Mouse (Mus musculus): ENCODE results near the gene Zfp74. TPM values are rescaled to one million over a fixed set of nuclear protein-coding genes. Genes with fewer than 3 reads are reported as not detected.
"Not testable (repeated sequence)": the region's sequence is repeated elsewhere in the genome, so short reads cannot be mapped to it uniquely, and the experiment has no call there.

The Zfp74 gene
- polyA plus RNA-seq, 1 experiment from 2014 or later, result 6.7 TPM

DNA sequence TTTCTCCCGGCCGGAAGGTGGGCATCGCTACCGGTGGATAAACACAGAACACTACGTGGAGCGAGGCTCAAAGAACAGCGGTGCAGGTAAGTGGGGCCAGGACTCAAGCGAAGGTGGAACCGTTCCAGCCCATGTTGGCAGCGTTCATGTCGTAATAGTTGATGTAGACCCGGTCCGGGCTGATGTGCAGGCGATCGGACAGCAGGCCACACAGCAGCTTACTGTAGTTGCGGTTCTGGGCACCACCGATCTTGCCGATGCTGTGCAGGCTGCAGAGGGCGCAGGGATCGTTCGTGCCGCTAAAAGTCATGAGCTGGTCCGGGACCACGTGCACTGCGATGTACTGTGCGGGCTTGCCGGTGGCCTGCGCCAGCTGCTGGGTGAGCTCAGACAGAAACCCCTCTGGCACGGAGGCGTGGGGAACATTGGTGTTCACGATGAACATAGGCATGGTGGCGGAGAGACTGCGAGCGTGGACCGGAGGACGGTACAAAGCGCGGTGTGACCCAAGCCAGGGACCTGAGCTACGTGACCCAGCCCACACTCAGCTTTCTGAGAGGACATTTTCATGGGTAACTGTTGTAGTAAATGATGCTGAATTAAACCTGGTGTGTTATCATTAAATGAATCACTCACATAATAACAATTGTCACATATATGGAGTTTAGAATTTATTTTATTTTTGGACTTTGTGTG is 11.4 kb upstream of the Zfp74 start:
- H3K4me1 ChIP-seq (replicated peaks; ENCODE audit: control insufficient read depth, insufficient read depth, low read length); H3K36me3 ChIP-seq (ENCODE audit: control insufficient read depth, insufficient read depth, low read length); H3K27me3 ChIP-seq (replicated peaks; ENCODE audit: control insufficient read depth, insufficient read depth, low read length); H3K9me3 ChIP-seq (ENCODE audit: control insufficient read depth, low read length); DNase-seq (ENCODE audit: low spot score); H3K27ac ChIP-seq (ENCODE audit: low read depth, low read length); H3K4me3 ChIP-seq (ENCODE audit: low read depth, low read length); H3K9ac ChIP-seq (ENCODE audit: low read depth, low read length); H3K4me2 ChIP-seq; ATAC-seq (replicated peaks; ENCODE audit: low FRiP score): not testable (repeated sequence)
- WGBS, result 41% methylated on average over 34 of the region's 39 CpGs

DNA sequence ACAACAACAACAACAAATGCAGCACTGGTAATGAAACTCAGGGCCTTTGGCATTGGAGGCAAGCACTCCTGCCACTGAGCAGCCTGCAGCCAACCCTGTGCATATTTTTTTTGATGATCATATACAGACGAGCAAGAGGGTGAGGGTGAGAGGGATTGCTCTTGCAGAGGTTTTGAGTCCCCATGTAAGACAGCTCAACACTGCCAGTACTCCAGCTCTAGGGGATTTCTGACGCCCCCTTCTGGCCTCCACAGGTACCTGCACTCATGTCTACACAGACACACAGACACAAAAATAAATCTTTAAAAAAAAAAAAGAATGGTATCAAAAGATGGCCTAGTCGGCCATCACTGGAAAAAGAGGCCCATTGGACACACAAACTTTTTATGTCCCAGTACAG is 5.1 kb upstream of the Zfp74 start:
- no peak overlapping the region for H3K9ac ChIP-seq (ENCODE audit: low read depth, low read length)
- no peak overlapping the region for H3K4me2 ChIP-seq
- no peaks in the 10 kb centered on the region for H3K9me3 ChIP-seq (ENCODE audit: control insufficient read depth, low read length)
- no peaks in the 10 kb centered on the region for H3K36me3 ChIP-seq (ENCODE audit: control insufficient read depth, insufficient read depth, low read length)
- no peak overlapping the region for H3K27ac ChIP-seq (ENCODE audit: low read depth, low read length)
- H3K4me3 ChIP-seq (ENCODE audit: low read depth, low read length), result no peak overlapping the region
- WGBS, result 54% methylated on average over 3 of the region's 3 CpGs
- no peak for ATAC-seq (replicated peaks; ENCODE audit: low FRiP score)
- peaks cover 3% of the 10 kb centered on the region; the same call in 1 of the 2 replicates for H3K4me1 ChIP-seq (replicated peaks; ENCODE audit: control insufficient read depth, insufficient read depth, low read length)
- DNase-seq (ENCODE audit: low spot score), result no peak
- H3K27me3 ChIP-seq (replicated peaks; ENCODE audit: control insufficient read depth, insufficient read depth, low read length), result no peaks in the 10 kb centered on the region

DNA sequence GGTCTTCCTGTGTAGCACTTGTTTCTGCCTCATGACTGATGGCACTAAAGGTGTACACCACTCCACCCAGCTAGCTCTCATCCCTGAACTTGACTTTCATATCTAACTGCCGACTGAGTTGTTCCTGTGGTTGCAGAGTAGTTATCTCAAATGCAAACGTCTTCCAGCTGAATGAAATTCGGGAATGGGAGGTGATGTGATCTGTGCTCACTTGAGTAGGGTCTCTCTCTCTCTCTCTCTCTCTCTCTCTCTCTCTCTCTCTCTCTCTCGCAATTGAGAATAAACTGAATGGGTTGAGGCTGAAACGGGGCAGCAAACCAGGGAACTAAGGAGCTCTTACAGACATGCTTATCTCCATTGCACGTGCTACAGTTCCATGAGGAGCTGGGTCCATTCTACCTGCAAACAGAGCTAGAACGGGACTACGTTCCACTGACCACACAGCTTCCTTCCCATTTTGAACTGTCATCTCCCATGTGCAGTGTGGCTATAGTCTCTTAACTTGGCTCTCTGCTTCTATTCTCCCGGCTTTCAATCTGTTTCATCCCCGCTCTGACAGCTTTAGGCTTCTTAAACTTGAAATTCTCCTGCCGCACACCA is 4.3 kb upstream of the Zfp74 start:
- WGBS, result 66% methylated on average over 11 of the region's 11 CpGs
- DNase-seq (ENCODE audit: low spot score) (no peak), ATAC-seq (replicated peaks; ENCODE audit: low FRiP score) (no peak)
- Histone ChIP-seq H3K36me3 (ENCODE audit: control insufficient read depth, insufficient read depth, low read length) (no peaks in the 10 kb centered on the region), H3K4me2 (no peak overlapping the region), H3K9me3 (ENCODE audit: control insufficient read depth, low read length) (no peaks in the 10 kb centered on the region), H3K9ac (ENCODE audit: low read depth, low read length) (no peak overlapping the region), H3K4me3 (ENCODE audit: low read depth, low read length) (no peak overlapping the region), H3K4me1 (replicated peaks; ENCODE audit: control insufficient read depth, insufficient read depth, low read length) (peaks cover 3% of the 10 kb centered on the region; the same call in 1 of the 2 replicates), H3K27ac (ENCODE audit: low read depth, low read length) (no peak overlapping the region), H3K27me3 (replicated peaks; ENCODE audit: control insufficient read depth, insufficient read depth, low read length) (no peaks in the 10 kb centered on the region)

DNA sequence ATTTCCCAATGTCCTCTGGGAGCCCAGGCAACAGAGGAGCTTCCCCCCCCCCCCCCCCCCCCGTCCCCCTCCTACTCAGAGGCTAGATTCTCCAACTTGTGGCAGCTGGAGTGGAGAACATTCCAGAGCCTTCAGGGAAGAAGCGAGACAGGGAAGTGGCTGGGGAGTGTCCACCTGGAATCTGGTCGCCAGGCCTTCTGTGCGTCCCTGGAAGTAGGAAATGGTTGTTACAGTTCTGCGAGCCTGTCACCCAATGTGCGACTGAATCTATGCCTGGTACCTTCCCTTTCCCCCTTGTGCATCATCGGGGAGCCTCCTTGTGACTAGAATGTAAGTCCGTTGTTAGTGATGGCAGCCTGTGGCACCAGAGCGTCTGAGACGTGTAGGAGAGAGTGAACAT is 2.4 kb upstream of the Zfp74 start:
- DNase-seq (ENCODE audit: low spot score) (no peak), ATAC-seq (replicated peaks; ENCODE audit: low FRiP score) (no peak)
- Histone ChIP-seq H3K4me2 (no peak overlapping the region), H3K27me3 (replicated peaks; ENCODE audit: control insufficient read depth, insufficient read depth, low read length) (no peaks in the 10 kb centered on the region), H3K4me1 (replicated peaks; ENCODE audit: control insufficient read depth, insufficient read depth, low read length) (peaks cover 3% of the 10 kb centered on the region; the same call in 1 of the 2 replicates), H3K27ac (ENCODE audit: low read depth, low read length) (no peak overlapping the region), H3K9ac (ENCODE audit: low read depth, low read length) (no peak overlapping the region), H3K4me3 (ENCODE audit: low read depth, low read length) (no peak overlapping the region), H3K36me3 (ENCODE audit: control insufficient read depth, insufficient read depth, low read length) (no peaks in the 10 kb centered on the region), H3K9me3 (ENCODE audit: control insufficient read depth, low read length) (no peaks in the 10 kb centered on the region)
- 61% methylated on average over 10 of the region's 10 CpGs for WGBS

DNA sequence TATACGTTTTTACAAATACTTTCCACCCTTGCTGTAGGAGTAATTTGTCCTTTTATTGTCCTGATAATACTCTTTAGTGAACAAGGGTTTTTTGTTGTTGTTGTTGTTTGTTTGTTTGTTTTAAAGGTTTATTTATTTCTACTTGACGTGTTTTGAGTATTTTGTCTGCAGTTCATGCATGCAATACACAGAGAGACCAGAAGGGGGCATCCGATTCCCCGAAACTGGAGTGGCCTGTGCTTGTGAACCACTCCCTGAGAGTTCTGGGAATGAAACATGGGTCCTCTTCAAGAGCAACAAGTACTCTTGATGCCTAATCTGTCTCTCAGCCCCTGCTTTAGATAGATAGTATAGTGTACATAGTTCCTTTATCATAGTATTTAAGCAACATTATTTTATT is 842 bp upstream of the Zfp74 start:
- Histone ChIP-seq H3K4me3 (ENCODE audit: low read depth, low read length) (peak overlapping the region; percentile 71), H3K36me3 (ENCODE audit: control insufficient read depth, insufficient read depth, low read length) (peaks cover 5% of the 10 kb centered on the region; the same call in 1 of the 2 replicates), H3K9me3 (ENCODE audit: control insufficient read depth, low read length) (no peaks in the 10 kb centered on the region), H3K4me2 (peak overlapping the region; percentile 80), H3K27ac (ENCODE audit: low read depth, low read length) (peak overlapping the region; percentile 90; the same call in 1 of the 2 replicates), H3K9ac (ENCODE audit: low read depth, low read length) (peak overlapping the region; percentile 94), H3K4me1 (replicated peaks; ENCODE audit: control insufficient read depth, insufficient read depth, low read length) (peaks cover 3% of the 10 kb centered on the region; the same call in 1 of the 2 replicates), H3K27me3 (replicated peaks; ENCODE audit: control insufficient read depth, insufficient read depth, low read length) (no peaks in the 10 kb centered on the region)
- WGBS, result 15% methylated on average over 4 of the region's 4 CpGs
- DNase-seq (ENCODE audit: low spot score), result no peak
- ATAC-seq (replicated peaks; ENCODE audit: low FRiP score), result no peak

DNA sequence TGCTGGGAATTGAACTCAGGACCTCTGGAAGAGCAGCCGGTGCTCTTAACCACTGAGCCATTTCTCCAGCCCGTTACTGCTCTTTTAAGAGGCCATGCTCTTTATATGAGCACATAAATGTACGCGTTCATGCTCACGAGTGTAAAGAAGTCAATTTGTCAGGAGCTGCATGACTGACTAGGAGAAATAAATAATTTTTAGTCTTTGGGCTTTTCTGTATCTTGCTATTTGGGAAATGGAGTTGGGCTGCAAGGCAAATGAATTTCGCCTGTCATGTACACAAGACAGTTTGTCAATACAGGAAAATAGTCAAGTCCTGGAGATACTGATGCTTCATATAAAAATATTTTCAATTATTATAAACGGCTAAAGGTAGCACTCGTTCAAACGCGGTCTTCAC is 803 bp downstream of the Zfp74 start:
- Histone ChIP-seq H3K36me3 (ENCODE audit: control insufficient read depth, insufficient read depth, low read length) (peaks cover 5% of the 10 kb centered on the region; the same call in 1 of the 2 replicates), H3K27ac (ENCODE audit: low read depth, low read length) (peak overlapping the region; percentile 90; the same call in 1 of the 2 replicates), H3K4me2 (peak overlapping the region; percentile 80), H3K9me3 (ENCODE audit: control insufficient read depth, low read length) (no peaks in the 10 kb centered on the region), H3K9ac (ENCODE audit: low read depth, low read length) (peak overlapping the region; percentile 94), H3K4me3 (ENCODE audit: low read depth, low read length) (peak overlapping the region; percentile 71), H3K27me3 (replicated peaks; ENCODE audit: control insufficient read depth, insufficient read depth, low read length) (no peaks in the 10 kb centered on the region), H3K4me1 (replicated peaks; ENCODE audit: control insufficient read depth, insufficient read depth, low read length) (peaks cover 3% of the 10 kb centered on the region; the same call in 1 of the 2 replicates)
- 47% methylated on average over 10 of the region's 10 CpGs for WGBS
- DNase-seq (ENCODE audit: low spot score), result no peak
- ATAC-seq (replicated peaks; ENCODE audit: low FRiP score), result no peak

DNA sequence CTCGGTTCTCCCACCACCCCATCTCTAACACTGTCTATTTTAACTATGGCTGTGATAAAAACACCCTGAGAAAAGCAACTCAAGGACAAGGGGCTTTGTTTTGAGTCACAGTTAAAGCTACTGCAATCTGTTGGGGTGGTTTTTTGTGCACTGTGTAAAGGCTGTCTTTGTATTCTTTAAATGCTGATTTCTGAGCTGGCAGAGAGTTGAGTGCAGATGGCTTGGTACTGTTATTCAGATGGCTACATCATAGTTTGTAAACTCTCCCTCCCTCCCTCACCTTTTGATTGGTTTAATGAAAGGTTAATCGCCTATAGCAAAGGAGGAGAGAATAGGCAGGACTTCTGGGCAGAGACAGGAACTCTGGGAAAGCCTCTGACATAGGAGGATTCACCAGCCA is 9.7 kb downstream of the Zfp74 start:
- H3K4me2 ChIP-seq, result no peak overlapping the region
- no peaks in the 10 kb centered on the region for H3K27me3 ChIP-seq (replicated peaks; ENCODE audit: control insufficient read depth, insufficient read depth, low read length)
- no peak overlapping the region for H3K27ac ChIP-seq (ENCODE audit: low read depth, low read length)
- 88% methylated on average over 2 of the region's 2 CpGs for WGBS
- H3K9ac ChIP-seq (ENCODE audit: low read depth, low read length), result no peak overlapping the region
- no peak for ATAC-seq (replicated peaks; ENCODE audit: low FRiP score)
- no peak for DNase-seq (ENCODE audit: low spot score)
- no peaks in the 10 kb centered on the region for H3K4me1 ChIP-seq (replicated peaks; ENCODE audit: control insufficient read depth, insufficient read depth, low read length)
- H3K36me3 ChIP-seq (ENCODE audit: control insufficient read depth, insufficient read depth, low read length), result peaks cover 9% of the 10 kb centered on the region; the same call in 1 of the 2 replicates
- H3K4me3 ChIP-seq (ENCODE audit: low read depth, low read length), result no peak overlapping the region
- H3K9me3 ChIP-seq (ENCODE audit: control insufficient read depth, low read length), result no peaks in the 10 kb centered on the region

DNA sequence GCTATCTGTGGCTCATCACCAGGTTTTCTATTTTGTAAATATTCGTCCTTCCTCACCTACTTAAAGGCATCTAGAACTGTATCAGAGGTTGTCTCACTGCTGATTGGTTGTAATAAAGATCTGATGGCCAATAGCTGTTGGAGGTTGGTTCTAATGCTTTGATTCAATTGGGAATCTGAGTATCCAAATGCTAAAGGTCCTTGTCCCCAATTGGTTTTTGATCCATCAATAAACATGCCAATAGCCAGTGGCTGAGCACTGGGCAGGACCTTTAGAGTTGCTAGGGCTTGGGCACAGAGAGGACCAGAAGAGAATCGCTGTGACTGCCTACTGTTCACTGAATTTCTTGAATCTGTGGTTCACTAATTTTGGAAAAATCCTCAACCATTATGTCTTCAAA is 10.2 kb downstream of the Zfp74 start:
- Histone ChIP-seq H3K4me3 (ENCODE audit: low read depth, low read length) (no peak overlapping the region), H3K9ac (ENCODE audit: low read depth, low read length) (no peak overlapping the region), H3K27ac (ENCODE audit: low read depth, low read length) (no peak overlapping the region), H3K4me1 (replicated peaks; ENCODE audit: control insufficient read depth, insufficient read depth, low read length) (no peaks in the 10 kb centered on the region), H3K27me3 (replicated peaks; ENCODE audit: control insufficient read depth, insufficient read depth, low read length) (no peaks in the 10 kb centered on the region), H3K36me3 (ENCODE audit: control insufficient read depth, insufficient read depth, low read length) (peaks cover 9% of the 10 kb centered on the region; the same call in 1 of the 2 replicates), H3K4me2 (no peak overlapping the region), H3K9me3 (ENCODE audit: control insufficient read depth, low read length) (no peaks in the 10 kb centered on the region)
- WGBS, result 68% methylated on average over 2 of the region's 2 CpGs
- ATAC-seq (replicated peaks; ENCODE audit: low FRiP score) (no peak), DNase-seq (ENCODE audit: low spot score) (no peak)

DNA sequence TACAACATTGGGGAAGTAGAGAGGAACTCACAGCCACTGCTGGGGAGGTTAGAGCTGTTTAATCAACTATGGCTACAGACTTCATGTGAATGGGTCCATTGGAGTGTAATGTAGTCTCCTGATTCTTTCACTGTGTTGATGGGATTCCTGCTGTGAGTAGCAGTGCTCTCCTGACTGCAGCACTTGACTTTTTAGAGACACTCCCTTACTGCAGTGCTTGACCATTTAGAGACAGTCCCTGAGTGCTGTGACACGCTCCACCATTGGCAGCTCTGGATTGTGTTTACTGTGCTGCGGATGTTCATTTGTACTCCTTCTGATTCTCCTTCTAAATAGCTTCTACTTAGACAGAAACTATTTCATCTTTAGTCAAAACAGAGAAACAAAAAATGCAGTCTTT is 11.1 kb downstream of the Zfp74 start:
- no peak overlapping the region for H3K4me2 ChIP-seq
- no peaks in the 10 kb centered on the region for H3K4me1 ChIP-seq (replicated peaks; ENCODE audit: control insufficient read depth, insufficient read depth, low read length)
- H3K36me3 ChIP-seq (ENCODE audit: control insufficient read depth, insufficient read depth, low read length), result peaks cover 9% of the 10 kb centered on the region; the same call in 1 of the 2 replicates
- H3K27ac ChIP-seq (ENCODE audit: low read depth, low read length), result no peak overlapping the region
- H3K9ac ChIP-seq (ENCODE audit: low read depth, low read length), result no peak overlapping the region
- no peak for DNase-seq (ENCODE audit: low spot score)
- WGBS, result 65% methylated on average over 2 of the region's 2 CpGs
- no peak for ATAC-seq (replicated peaks; ENCODE audit: low FRiP score)
- no peaks in the 10 kb centered on the region for H3K27me3 ChIP-seq (replicated peaks; ENCODE audit: control insufficient read depth, insufficient read depth, low read length)
- no peak overlapping the region for H3K4me3 ChIP-seq (ENCODE audit: low read depth, low read length)
- no peaks in the 10 kb centered on the region for H3K9me3 ChIP-seq (ENCODE audit: control insufficient read depth, low read length)
